Mouse (Mus musculus) liver, embryonic 11.5 days (tissue): ENCODE measurements around the gene Ranbp10. TPM values are rescaled to one million over a fixed set of nuclear protein-coding genes. Genes with fewer than 3 reads are reported as not detected.

Experiments used
- ATAC-seq: fragments of 200-750 bp; cut with Nextera tagmentation; replicated peaks from 2 replicates; pipeline ENCODE4 v1.8.0; 2017; ENCODE audit warnings: moderate number of reproducible peaks, mild to moderate bottlenecking, moderate TSS enrichment, moderate library complexity; ENCODE audit not compliant: low FRiP score
- DNase-seq: peaks from one replicate; pipeline ENCODE4 v3.0.0-alpha.2; 2017; ENCODE audit warnings: low spot score
- H3K27ac ChIP-seq: fragments of 300-500 bp; sonication (generic); 2 replicates; pipeline ENCODE4 v1.5.1; 2014; ENCODE audit warnings: mild to moderate bottlenecking, low read depth, low read length, control low read depth
- H3K27me3 ChIP-seq: fragments of 300-500 bp; sonication (generic); replicated peaks from 2 replicates; pipeline ENCODE4 v1.6.1; 2014; ENCODE audit warnings: low read length, mixed read lengths; ENCODE audit not compliant: control insufficient read depth, insufficient read depth
- H3K36me3 ChIP-seq: fragments of 300-500 bp; sonication (generic); 2 replicates; pipeline ENCODE4 v1.6.1; 2014; ENCODE audit warnings: mild to moderate bottlenecking, low read length, moderate library complexity, mixed read lengths; ENCODE audit not compliant: control insufficient read depth, insufficient read depth
- H3K4me1 ChIP-seq: fragments of 300-500 bp; sonication (generic); replicated peaks from 2 replicates; pipeline ENCODE4 v1.6.1; 2014; ENCODE audit warnings: low read length, mixed read lengths; ENCODE audit not compliant: control insufficient read depth, insufficient read depth
- H3K4me2 ChIP-seq: fragments of 300-500 bp; sonication (generic); 2 replicates; pipeline ENCODE4 v1.6.1; 2014; ENCODE audit warnings: mild to moderate bottlenecking, control low read depth, moderate library complexity
- H3K4me3 ChIP-seq: fragments of 300-500 bp; sonication (generic); 2 replicates; pipeline ENCODE4 v1.5.1; 2014; ENCODE audit warnings: low read depth, low read length, control low read depth
- H3K9ac ChIP-seq: fragments of 300-500 bp; sonication (generic); 2 replicates; pipeline ENCODE4 v1.6.1; 2014; ENCODE audit warnings: low read depth, low read length, control low read depth
- H3K9me3 ChIP-seq: fragments of 300-500 bp; sonication (generic); 2 replicates; pipeline ENCODE4 v1.6.1; 2016; ENCODE audit warnings: low read length, inconsistent platforms, mixed read lengths; ENCODE audit not compliant: control insufficient read depth
- WGBS: fragments of 180-500 bp; shearing (Covaris S2); extraction: QIAGEN DNeasy Blood & Tissue Kit; methylation state at CpG from one replicate; pipeline ENCODE4 v1.1.7; 2014; 5-methylcytosine and 5-hydroxymethylcytosine counted together
- polyA plus RNA-seq: library from polyadenylated mRNA; unstranded; fragments of >200 nt; fragmentation: Nextera tagmentation; extraction: Ambion mirVana; gene quantifications from 2 replicates; pipeline ENCODE4 v1.2.1, GENCODE M21; 2014

The Ranbp10 gene
- polyA plus RNA-seq, 1 experiment from 2014 or later, result 22.0 TPM

DNA sequence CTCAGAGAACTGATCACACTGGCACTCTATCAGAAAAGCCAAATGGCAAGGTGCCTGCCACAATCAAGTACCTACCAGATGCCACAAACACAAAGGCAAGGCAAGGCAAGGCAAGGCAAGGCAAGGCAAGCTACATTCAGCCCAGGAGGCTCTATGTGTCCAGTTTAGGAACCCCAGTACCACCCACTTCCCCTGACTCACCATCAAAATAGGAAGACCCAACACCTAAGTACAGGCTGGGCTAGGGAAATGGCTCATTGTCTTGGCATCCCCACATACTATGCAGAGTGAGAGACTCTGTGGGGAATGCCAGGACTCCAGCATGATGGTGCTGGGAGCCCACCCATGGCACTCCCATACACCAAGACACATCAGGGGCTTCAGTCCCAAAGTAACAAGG is 37.5 kb downstream of the Ranbp10 start:
- H3K4me2 ChIP-seq, result no peak overlapping the region
- H3K4me3 ChIP-seq, result no peak overlapping the region
- peaks cover 6% of the 10 kb centered on the region; the same call in 1 of the 2 replicates for H3K4me1 ChIP-seq
- ATAC-seq (no peak), DNase-seq (no peak)
- no peak overlapping the region for H3K9ac ChIP-seq
- H3K27ac ChIP-seq, result no peak overlapping the region
- H3K36me3 ChIP-seq, result peaks cover 5% of the 10 kb centered on the region
- H3K27me3 ChIP-seq, result no peaks in the 10 kb centered on the region
- no peaks in the 10 kb centered on the region for H3K9me3 ChIP-seq

- no peak for ATAC-seq
- no peak overlapping the region for H3K4me2 ChIP-seq
- H3K4me3 ChIP-seq, result no peak overlapping the region
- no peak overlapping the region for H3K9ac ChIP-seq
- H3K27ac ChIP-seq, result no peak overlapping the region
- no peaks in the 10 kb centered on the region for H3K27me3 ChIP-seq
- no peak for DNase-seq
- 49% methylated on average over 4 of the region's 4 CpGs for WGBS
- peaks cover 5% of the 10 kb centered on the region for H3K36me3 ChIP-seq
- H3K4me1 ChIP-seq, result no peaks in the 10 kb centered on the region
- H3K9me3 ChIP-seq, result no peaks in the 10 kb centered on the region
Measured at GRCm38 (mm10) chr8:105788927-105789326, 38.2 kb downstream of the Ranbp10 start.

- no peaks in the 10 kb centered on the region for H3K27me3 ChIP-seq
- no peak overlapping the region for H3K9ac ChIP-seq
- H3K4me3 ChIP-seq, result no peak overlapping the region
- 0 out of 2 replicates have a peak, but pooled peaks have one; percentile 39 for ATAC-seq
- no peaks in the 10 kb centered on the region for H3K9me3 ChIP-seq
- DNase-seq, result no peak
- no peak overlapping the region for H3K27ac ChIP-seq
- 90% methylated on average over 2 of the region's 2 CpGs for WGBS
- H3K4me1 ChIP-seq, result no peaks in the 10 kb centered on the region
- H3K4me2 ChIP-seq, result no peak overlapping the region
- H3K36me3 ChIP-seq, result peaks cover 5% of the 10 kb centered on the region
Measured at GRCm38 (mm10) chr8:105788241-105788640, 38.9 kb downstream of the Ranbp10 start.

- no peak overlapping the region for H3K4me3 ChIP-seq
- no peak for ATAC-seq
- H3K4me2 ChIP-seq, result no peak overlapping the region
- H3K36me3 ChIP-seq, result peaks cover 38% of the 10 kb centered on the region
- no peaks in the 10 kb centered on the region for H3K9me3 ChIP-seq
- H3K27ac ChIP-seq, result no peak overlapping the region
- H3K27me3 ChIP-seq, result no peaks in the 10 kb centered on the region
- H3K4me1 ChIP-seq, result no peaks in the 10 kb centered on the region; the same call in 1 of the 2 replicates
- no peak overlapping the region for H3K9ac ChIP-seq
- no peak for DNase-seq
- WGBS, result 75% methylated on average over 5 of the region's 5 CpGs
Measured at GRCm38 (mm10) chr8:105780298-105780697, 46.9 kb downstream of the Ranbp10 start.

- Histone ChIP-seq H3K36me3 (peaks cover 62% of the 10 kb centered on the region), H3K27me3 (no peaks in the 10 kb centered on the region), H3K9me3 (no peaks in the 10 kb centered on the region), H3K27ac (no peak overlapping the region), H3K4me2 (no peak overlapping the region), H3K4me3 (no peak overlapping the region), H3K4me1 (no peaks in the 10 kb centered on the region; the same call in 1 of the 2 replicates), H3K9ac (no peak overlapping the region)
- 51% methylated on average over 2 of the region's 2 CpGs for WGBS
- ATAC-seq (no peak), DNase-seq (no peak)
Measured at GRCm38 (mm10) chr8:105777833-105778232, 49.3 kb downstream of the Ranbp10 start.

DNA sequence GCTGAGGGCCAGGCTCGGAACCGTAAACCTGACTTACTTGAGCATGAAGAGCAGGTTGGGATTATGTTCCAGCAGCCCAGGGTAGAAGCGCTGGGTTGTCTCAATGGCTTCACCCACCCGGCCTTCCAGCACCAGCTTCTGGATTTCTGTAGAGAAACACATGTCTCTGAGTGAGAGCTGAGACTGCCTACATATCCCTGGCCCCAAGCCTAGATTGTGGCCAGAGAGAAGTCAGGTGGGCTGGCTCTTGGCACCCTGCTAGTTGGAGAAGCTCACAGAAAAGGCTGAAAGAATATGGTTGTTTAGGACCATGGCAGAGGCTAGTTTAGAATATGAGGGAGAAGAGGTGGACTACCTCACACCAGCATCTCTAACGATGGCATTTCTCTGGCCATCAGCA is 52.7 kb downstream of the Ranbp10 start:
- ATAC-seq, result no peak
- no peak for DNase-seq
- H3K4me1 ChIP-seq, result no peaks in the 10 kb centered on the region; the same call in 1 of the 2 replicates
- WGBS, result 96% methylated on average over 5 of the region's 5 CpGs
- no peak overlapping the region for H3K9ac ChIP-seq
- no peak overlapping the region for H3K27ac ChIP-seq
- no peaks in the 10 kb centered on the region for H3K27me3 ChIP-seq
- H3K4me3 ChIP-seq, result no peak overlapping the region
- H3K4me2 ChIP-seq, result no peak overlapping the region
- no peaks in the 10 kb centered on the region for H3K9me3 ChIP-seq
- H3K36me3 ChIP-seq, result peaks cover 72% of the 10 kb centered on the region

GRCm38 (mm10) chr8:105773441-105773861 is 53.7 kb downstream of the Ranbp10 start:
- H3K4me1 ChIP-seq, result no peaks in the 10 kb centered on the region; the same call in 1 of the 2 replicates
- no peak overlapping the region; the same call in 1 of the 2 replicates for H3K27ac ChIP-seq
- H3K4me2 ChIP-seq, result no peak overlapping the region
- no peaks in the 10 kb centered on the region for H3K27me3 ChIP-seq
- H3K4me3 ChIP-seq, result no peak overlapping the region
- no peak for DNase-seq
- no peak for ATAC-seq
- peaks cover 72% of the 10 kb centered on the region for H3K36me3 ChIP-seq
- H3K9me3 ChIP-seq, result no peaks in the 10 kb centered on the region
- no peak overlapping the region for H3K9ac ChIP-seq
- 96% methylated on average over 1 of the region's 1 CpGs for WGBS

DNA sequence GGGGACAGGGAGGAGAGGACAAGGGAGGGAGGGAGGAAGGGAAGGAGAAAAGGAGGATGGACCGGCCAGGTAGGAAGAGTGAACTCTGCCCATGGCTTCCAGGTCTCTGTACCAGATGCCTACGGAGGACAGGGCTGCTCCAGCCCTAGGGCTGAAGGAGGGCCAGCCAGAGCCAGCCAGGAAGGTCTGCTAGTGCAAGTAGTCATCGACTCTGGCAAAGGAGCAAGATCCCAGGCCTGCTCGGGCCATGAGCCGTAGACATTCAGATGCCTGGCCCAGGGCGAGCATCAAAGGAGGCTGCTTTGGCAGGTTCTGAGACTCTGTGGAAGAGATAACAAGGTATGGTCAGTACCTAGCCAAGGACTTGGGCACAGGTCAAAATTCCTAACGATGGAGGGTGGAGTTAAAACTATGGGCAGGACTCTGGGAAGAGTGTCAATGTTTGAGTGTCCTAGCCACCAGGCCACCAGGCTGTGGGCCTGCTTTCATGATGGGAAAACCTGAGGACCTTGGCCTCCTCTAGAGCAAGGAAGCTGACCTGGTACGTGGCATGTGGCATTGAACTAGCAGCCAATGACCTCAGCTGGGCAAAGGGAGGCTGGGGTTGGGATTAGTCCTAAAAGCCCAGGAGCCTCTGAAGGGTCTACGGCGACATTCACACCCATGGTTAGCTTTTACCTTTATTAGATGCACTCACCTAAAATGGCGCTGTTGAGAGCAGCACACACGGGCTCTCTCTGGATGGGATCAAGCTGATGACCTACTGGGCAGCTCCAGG is 55.6 kb downstream of the Ranbp10 start:
- Histone ChIP-seq H3K4me1 (no peaks in the 10 kb centered on the region), H3K27ac (no peak overlapping the region), H3K9ac (no peak overlapping the region), H3K4me3 (no peak overlapping the region), H3K27me3 (no peaks in the 10 kb centered on the region), H3K4me2 (no peak overlapping the region), H3K36me3 (peaks cover 64% of the 10 kb centered on the region), H3K9me3 (no peaks in the 10 kb centered on the region)
- no peak for ATAC-seq
- DNase-seq, result no peak
- 91% methylated on average over 12 of the region's 12 CpGs for WGBS

DNA sequence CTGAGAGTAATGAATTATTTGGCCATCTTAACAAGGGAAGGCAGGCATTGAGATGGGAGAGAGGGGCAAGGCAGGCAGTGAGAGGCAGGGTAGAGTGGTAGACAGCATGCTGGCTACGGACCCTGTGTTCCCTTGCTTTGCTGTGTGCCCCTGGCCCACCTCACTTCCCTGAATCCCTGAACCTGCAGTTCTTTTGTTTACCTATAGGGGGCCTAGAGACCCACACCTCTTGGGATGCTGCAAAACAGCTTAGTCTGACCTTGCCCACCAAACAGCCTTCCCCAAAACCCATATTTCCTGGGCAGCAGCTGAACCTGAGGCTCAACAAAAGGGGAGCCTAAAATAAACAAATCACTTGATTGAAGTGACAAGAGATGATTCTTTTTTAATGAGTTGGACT is 56.5 kb downstream of the Ranbp10 start:
- DNase-seq, result no peak
- Histone ChIP-seq H3K4me3 (no peak overlapping the region), H3K4me1 (no peaks in the 10 kb centered on the region), H3K36me3 (peaks cover 63% of the 10 kb centered on the region), H3K4me2 (no peak overlapping the region), H3K9me3 (no peaks in the 10 kb centered on the region), H3K27me3 (no peaks in the 10 kb centered on the region), H3K27ac (no peak overlapping the region), H3K9ac (no peak overlapping the region)
- no peak for ATAC-seq
- WGBS, result 77% methylated on average over 1 of the region's 1 CpGs
